Mouse (Mus musculus) testis, postnatal 14 days (tissue): Measurements from ENCODE around the gene Cdh4.

ENCODE experiments used
- DNase-seq: peaks from one replicate; pipeline ENCODE4 v3.0.0; 2021; ENCODE audit warnings: low spot score

The Cdh4 gene

GRCm38 (mm10) chr2:179467839-179468445 lies 25.7 kb downstream of the Cdh4 start:
- no peak for DNase-seq

GRCm38 (mm10) chr2:179476622-179477021 lies 34.4 kb downstream of the Cdh4 start:
- no peak for DNase-seq

GRCm38 (mm10) chr2:179480800-179481200 lies 38.6 kb downstream of the Cdh4 start:
- DNase-seq = no peak

GRCm38 (mm10) chr2:179481363-179481762 lies 39.1 kb downstream of the Cdh4 start:
- no peak for DNase-seq

GRCm38 (mm10) chr2:179488526-179489139 lies 46.4 kb downstream of the Cdh4 start:
- no peak for DNase-seq

- DNase-seq = no peak
Measured at GRCm38 (mm10) chr2:179491891-179492290, 49.7 kb downstream of the Cdh4 start.

- DNase-seq = no peak
Measured at GRCm38 (mm10) chr2:179494276-179494675, 52.0 kb downstream of the Cdh4 start.

- no peak for DNase-seq
Measured at GRCm38 (mm10) chr2:179510439-179510838, 68.2 kb downstream of the Cdh4 start.

GRCm38 (mm10) chr2:179516559-179516958 lies 74.3 kb downstream of the Cdh4 start:
- DNase-seq = no peak

GRCm38 (mm10) chr2:179518456-179519032 lies 76.3 kb downstream of the Cdh4 start:
- no peak for DNase-seq

- DNase-seq = no peak
Measured at GRCm38 (mm10) chr2:179519161-179519560, 76.9 kb downstream of the Cdh4 start.

- no peak for DNase-seq
Measured at GRCm38 (mm10) chr2:179519931-179520330, 77.7 kb downstream of the Cdh4 start.

- no peak for DNase-seq
Measured at GRCm38 (mm10) chr2:179520941-179521340, 78.7 kb downstream of the Cdh4 start.

GRCm38 (mm10) chr2:179521444-179521843 lies 79.2 kb downstream of the Cdh4 start:
- DNase-seq = no peak

GRCm38 (mm10) chr2:179522141-179522540 lies 79.9 kb downstream of the Cdh4 start:
- no peak for DNase-seq

GRCm38 (mm10) chr2:179526976-179527375 lies 84.7 kb downstream of the Cdh4 start:
- DNase-seq = no peak

GRCm38 (mm10) chr2:179530436-179531040 lies 88.3 kb downstream of the Cdh4 start:
- DNase-seq = no peak

GRCm38 (mm10) chr2:179533196-179533595 lies 91.0 kb downstream of the Cdh4 start:
- no peak for DNase-seq

GRCm38 (mm10) chr2:179533881-179534280 lies 91.7 kb downstream of the Cdh4 start:
- no peak for DNase-seq

- DNase-seq = no peak
Measured at GRCm38 (mm10) chr2:179535204-179535603, 93.0 kb downstream of the Cdh4 start.

GRCm38 (mm10) chr2:179536762-179537161 lies 94.5 kb downstream of the Cdh4 start:
- no peak for DNase-seq

- DNase-seq = no peak
Measured at GRCm38 (mm10) chr2:179537390-179537789, 95.2 kb downstream of the Cdh4 start.

- no peak for DNase-seq
Measured at GRCm38 (mm10) chr2:179537800-179538450, 95.7 kb downstream of the Cdh4 start.
